Mouse (Mus musculus) forebrain, embryonic 11.5 days (tissue): Measurements from ENCODE around the gene 4921536K21Rik. TPM values are rescaled to one million over a fixed set of nuclear protein-coding genes. Genes with fewer than 3 reads are reported as not detected.
A peak's percentile ranks its signal among the peaks of the same experiment; 100 is the strongest.
"Not testable (repeated sequence)": the region's sequence is repeated elsewhere in the genome, so short reads cannot be mapped to it uniquely, and the experiment has no call there.

Source experiments
- ATAC-seq: fragments of 200-750 bp; cut with Nextera tagmentation; replicated peaks from 2 replicates; pipeline ENCODE4 v1.8.0; 2017; ENCODE audit warnings: moderate TSS enrichment; ENCODE audit not compliant: low FRiP score
- DNase-seq: peaks from one replicate; pipeline ENCODE4 v3.0.0-alpha.2; 2017; ENCODE audit warnings: low spot score
- H3K27ac ChIP-seq: fragments of 300-500 bp; sonication (generic); 2 replicates; pipeline ENCODE4 v1.5.1; 2014; ENCODE audit warnings: low read depth, low read length
- H3K27me3 ChIP-seq: fragments of 300-500 bp; sonication (generic); 2 replicates; pipeline ENCODE4 v1.6.1; 2014; ENCODE audit warnings: mild to moderate bottlenecking, low read length, mixed read lengths; ENCODE audit not compliant: control insufficient read depth, insufficient read depth
- H3K36me3 ChIP-seq: fragments of 300-500 bp; sonication (generic); 2 replicates; pipeline ENCODE4 v1.6.1; 2014; ENCODE audit warnings: mild to moderate bottlenecking, low read length, moderate library complexity, mixed read lengths; ENCODE audit not compliant: control insufficient read depth, insufficient read depth
- H3K4me1 ChIP-seq: fragments of 300-500 bp; sonication (generic); replicated peaks from 2 replicates; pipeline ENCODE4 v1.6.1; 2014; ENCODE audit warnings: low read length, mixed read lengths; ENCODE audit not compliant: control insufficient read depth, insufficient read depth
- H3K4me2 ChIP-seq: fragments of 300-500 bp; sonication (generic); 2 replicates; pipeline ENCODE4 v1.6.1; 2014; ENCODE audit warnings: low read depth, mild to moderate bottlenecking, low read length, moderate library complexity, mixed read lengths; ENCODE audit not compliant: severe bottlenecking
- H3K4me3 ChIP-seq: fragments of 300-500 bp; sonication (generic); 2 replicates; pipeline ENCODE4 v1.5.1; 2014; ENCODE audit warnings: low read depth, low read length
- H3K9ac ChIP-seq: fragments of 300-500 bp; sonication (generic); 2 replicates; pipeline ENCODE4 v1.6.1; 2014; ENCODE audit warnings: low read length
- H3K9me3 ChIP-seq: fragments of 300-500 bp; sonication (generic); 2 replicates; pipeline ENCODE4 v1.6.1; 2016; ENCODE audit warnings: low read length, mixed read lengths; ENCODE audit not compliant: control insufficient read depth
- WGBS: fragments of 180-500 bp; shearing (Covaris S2); extraction: QIAGEN DNeasy Blood & Tissue Kit; methylation state at CpG from one replicate; pipeline ENCODE4 v1.1.7; 2014; 5-methylcytosine and 5-hydroxymethylcytosine counted together
- polyA plus RNA-seq: library from polyadenylated mRNA; unstranded; fragments of >200 nt; fragmentation: Nextera tagmentation; extraction: Ambion mirVana; gene quantifications from 2 replicates; pipeline ENCODE4 v1.2.1, GENCODE M21; 2014

Gene 4921536K21Rik
- polyA plus RNA-seq, 1 experiment from 2014 or later, result 0.51 TPM

- peak overlapping the region; percentile 54 for H3K4me3 ChIP-seq
- H3K4me2 ChIP-seq, result peak overlapping the region; percentile 91
- H3K9me3 ChIP-seq, result no peaks in the 10 kb centered on the region
- H3K27ac ChIP-seq, result no peak overlapping the region
- H3K27me3 ChIP-seq, result peaks cover 2% of the 10 kb centered on the region; the same call in 1 of the 2 replicates
- no peaks in the 10 kb centered on the region for H3K36me3 ChIP-seq
- H3K9ac ChIP-seq, result peak overlapping the region; percentile 63
- WGBS, result under 1% methylated on average over 65 of the region's 65 CpGs
- DNase-seq (peak; percentile 93), ATAC-seq (peak; percentile 87)
- peaks cover 16% of the 10 kb centered on the region for H3K4me1 ChIP-seq
Observed at GRCm38 (mm10) chr11:3913316-3914108, 18.6 kb upstream of the 4921536K21Rik start.

GRCm38 (mm10) chr11:3912875-3913271 is 18.0 kb upstream of the 4921536K21Rik start:
- H3K4me3 ChIP-seq, result peak overlapping the region; percentile 54
- peak overlapping the region; percentile 63 for H3K9ac ChIP-seq
- no peaks in the 10 kb centered on the region for H3K9me3 ChIP-seq
- no peak overlapping the region for H3K27ac ChIP-seq
- peak; percentile 28; the same call in 1 of the 2 replicates for ATAC-seq
- H3K27me3 ChIP-seq, result peaks cover 2% of the 10 kb centered on the region; the same call in 1 of the 2 replicates
- no peaks in the 10 kb centered on the region for H3K36me3 ChIP-seq
- peak overlapping the region; percentile 91 for H3K4me2 ChIP-seq
- 2% methylated on average over 16 of the region's 16 CpGs for WGBS
- peaks cover 16% of the 10 kb centered on the region for H3K4me1 ChIP-seq
- DNase-seq, result peak; percentile 74

- Histone ChIP-seq H3K27ac (no peak overlapping the region), H3K36me3 (no peaks in the 10 kb centered on the region), H3K4me3 (peak overlapping the region; percentile 54), H3K27me3 (peaks cover 2% of the 10 kb centered on the region; the same call in 1 of the 2 replicates), H3K4me2 (peak overlapping the region; percentile 91), H3K9me3 (no peaks in the 10 kb centered on the region), H3K9ac (peak overlapping the region; percentile 63), H3K4me1 (peaks cover 16% of the 10 kb centered on the region)
- 20% methylated on average over 19 of the region's 19 CpGs for WGBS
- ATAC-seq, result peak; percentile 16
- DNase-seq, result no peak
Observed at GRCm38 (mm10) chr11:3912100-3912874, 17.4 kb upstream of the 4921536K21Rik start.

GRCm38 (mm10) chr11:3911440-3911839 is 16.5 kb upstream of the 4921536K21Rik start:
- not testable (repeated sequence) for ATAC-seq, H3K36me3 ChIP-seq, H3K4me2 ChIP-seq, DNase-seq, H3K27ac ChIP-seq, H3K27me3 ChIP-seq, H3K9me3 ChIP-seq, H3K4me3 ChIP-seq, H3K9ac ChIP-seq
- peaks cover 16% of the 10 kb centered on the region for H3K4me1 ChIP-seq
- 93% methylated on average over 5 of the region's 6 CpGs for WGBS

- Histone ChIP-seq H3K36me3 (no peaks in the 10 kb centered on the region), H3K9ac (no peak overlapping the region), H3K9me3 (no peaks in the 10 kb centered on the region), H3K27ac (no peak overlapping the region), H3K4me3 (no peak overlapping the region), H3K4me1 (peaks cover 16% of the 10 kb centered on the region), H3K4me2 (no peak overlapping the region), H3K27me3 (peaks cover 2% of the 10 kb centered on the region; the same call in 1 of the 2 replicates)
- 53% methylated on average over 5 of the region's 5 CpGs for WGBS
- DNase-seq (no peak), ATAC-seq (no peak)
Observed at GRCm38 (mm10) chr11:3910513-3911310, 15.8 kb upstream of the 4921536K21Rik start.

GRCm38 (mm10) chr11:3909236-3909635 is 14.3 kb upstream of the 4921536K21Rik start:
- no peak for ATAC-seq
- WGBS, result 88% methylated on average over 4 of the region's 4 CpGs
- H3K9ac ChIP-seq, result no peak overlapping the region

GRCm38 (mm10) chr11:3905446-3905845 is 10.5 kb upstream of the 4921536K21Rik start:
- Histone ChIP-seq H3K27ac (no peak overlapping the region), H3K4me2 (no peak overlapping the region), H3K9me3 (no peaks in the 10 kb centered on the region), H3K4me1 (no peaks in the 10 kb centered on the region), H3K4me3 (no peak overlapping the region), H3K9ac (no peak overlapping the region), H3K27me3 (no peaks in the 10 kb centered on the region), H3K36me3 (no peaks in the 10 kb centered on the region)
- ATAC-seq (no peak), DNase-seq (no peak)
- 86% methylated on average over 1 of the region's 1 CpGs for WGBS

More at GRCm38 (mm10) chr11:3909236-3909635, 14.3 kb upstream of the 4921536K21Rik start:
- Histone ChIP-seq H3K4me3 (no peak overlapping the region), H3K4me2 (no peak overlapping the region), H3K4me1 (peaks cover 15% of the 10 kb centered on the region), H3K27me3 (peaks cover 2% of the 10 kb centered on the region; the same call in 1 of the 2 replicates), H3K9me3 (no peaks in the 10 kb centered on the region), H3K36me3 (no peaks in the 10 kb centered on the region), H3K27ac (no peak overlapping the region)
- DNase-seq, result no peak

- H3K27me3 ChIP-seq, result no peaks in the 10 kb centered on the region
- H3K4me2 ChIP-seq, result no peak overlapping the region
- no peaks in the 10 kb centered on the region for H3K4me1 ChIP-seq
- H3K36me3 ChIP-seq, result no peaks in the 10 kb centered on the region
- H3K9ac ChIP-seq, result no peak overlapping the region
- no peak overlapping the region for H3K27ac ChIP-seq
- ATAC-seq (no peak), DNase-seq (no peak)
- H3K4me3 ChIP-seq, result no peak overlapping the region
- WGBS, result 89% methylated on average over 6 of the region's 6 CpGs
- H3K9me3 ChIP-seq, result no peaks in the 10 kb centered on the region
Observed at GRCm38 (mm10) chr11:3904673-3905072, 9.8 kb upstream of the 4921536K21Rik start.
